Mouse (Mus musculus) thymus, postnatal 0 days (tissue): ENCODE data around the gene Get4. TPM values are rescaled to one million over a fixed set of nuclear protein-coding genes. Genes with fewer than 3 reads are reported as not detected.

Experiments
- DNase-seq: peaks from one replicate; pipeline ENCODE4 v3.0.0-alpha.2; 2015; ENCODE audit warnings: low spot score
- polyA plus RNA-seq: library from polyadenylated mRNA; unstranded; fragments of >200 nt; fragmentation: Nextera tagmentation; extraction: Ambion mirVana; gene quantifications from 2 replicates; pipeline ENCODE4 v1.2.1, GENCODE M21; 2015

Get4 gene
- 184 and 200 TPM in 2 replicates for polyA plus RNA-seq

- DNase-seq = peak; percentile 100
These were observed at the start of gene Get4 for GRCm38 (mm10) chr5:139252081-139252909. Get4 (plus strand) TSS chr5:139252324.

DNA sequence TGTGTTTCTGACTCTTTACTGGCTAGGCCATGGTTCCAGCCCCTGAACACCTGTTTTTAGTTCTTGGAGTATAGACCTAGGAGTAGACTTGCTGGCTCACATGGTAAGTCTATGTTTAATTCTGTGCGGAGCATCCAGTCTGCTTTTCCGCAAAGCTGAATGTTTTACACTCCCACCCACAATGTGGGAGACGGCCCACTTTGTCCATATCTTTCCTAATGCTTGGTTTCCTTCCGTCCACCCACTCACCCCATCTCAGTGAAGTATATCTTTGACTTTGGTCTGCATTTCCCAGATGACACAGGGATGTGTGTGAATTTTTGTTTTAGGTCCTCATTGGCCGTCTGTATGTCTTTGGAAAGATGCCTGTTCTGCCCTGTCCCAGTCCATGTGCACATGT, 48.8 kb upstream of the Get4 start:
- DNase-seq = no peak

- no peak for DNase-seq
These were observed 46.0 kb upstream of the Get4 start for GRCm38 (mm10) chr5:139206081-139206480.

GRCm38 (mm10) chr5:139206525-139206924, 45.6 kb upstream of the Get4 start:
- DNase-seq = no peak

- DNase-seq = no peak
These were observed 43.9 kb upstream of the Get4 start for GRCm38 (mm10) chr5:139208183-139208582.

GRCm38 (mm10) chr5:139208871-139209684, 43.0 kb upstream of the Get4 start:
- peak; percentile 14 for DNase-seq

- no peak for DNase-seq
These were observed 42.5 kb upstream of the Get4 start for GRCm38 (mm10) chr5:139209685-139210026.

GRCm38 (mm10) chr5:139211737-139212385, 40.3 kb upstream of the Get4 start:
- DNase-seq = no peak

GRCm38 (mm10) chr5:139214298-139214697, 37.8 kb upstream of the Get4 start:
- DNase-seq = no peak

DNA sequence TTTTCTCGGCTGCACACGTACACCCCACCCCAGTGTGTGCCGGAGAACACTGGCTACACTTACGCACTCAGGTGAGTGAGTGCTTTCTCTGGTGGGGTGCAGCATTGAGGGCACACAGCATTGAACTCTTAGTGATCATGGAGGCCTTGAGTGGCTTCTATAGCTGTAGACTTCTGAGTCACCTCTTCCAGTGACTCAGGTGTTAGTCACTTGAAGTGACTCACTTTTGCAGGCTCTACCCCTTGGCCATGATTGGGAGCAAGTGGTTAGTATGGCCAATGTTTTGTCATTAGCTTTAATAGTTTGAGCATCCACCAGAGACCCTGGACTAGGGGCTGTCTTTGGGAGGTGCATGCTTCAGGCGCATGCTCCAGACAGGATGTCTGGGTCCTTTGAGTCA, 36.9 kb upstream of the Get4 start:
- no peak for DNase-seq

DNA sequence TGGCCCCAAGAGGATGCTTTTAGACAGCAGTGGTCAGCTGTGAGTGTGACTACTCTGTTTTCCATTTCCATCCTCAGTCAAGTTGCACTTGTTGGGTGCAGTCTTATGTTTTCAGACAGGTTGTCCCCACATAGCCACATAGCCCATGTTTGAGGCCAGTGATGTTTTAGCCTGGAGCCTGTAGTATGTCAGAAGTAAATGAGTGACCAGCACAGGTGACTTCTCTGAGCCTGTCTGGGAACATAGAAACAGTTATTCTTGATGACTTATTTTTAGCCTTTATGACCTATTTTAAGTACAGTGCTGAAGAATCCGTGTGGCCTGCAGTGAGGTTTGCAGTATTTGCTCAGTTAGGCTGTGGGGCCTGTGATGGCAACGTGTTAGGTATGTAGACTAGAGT, 36.0 kb upstream of the Get4 start:
- no peak for DNase-seq

DNA sequence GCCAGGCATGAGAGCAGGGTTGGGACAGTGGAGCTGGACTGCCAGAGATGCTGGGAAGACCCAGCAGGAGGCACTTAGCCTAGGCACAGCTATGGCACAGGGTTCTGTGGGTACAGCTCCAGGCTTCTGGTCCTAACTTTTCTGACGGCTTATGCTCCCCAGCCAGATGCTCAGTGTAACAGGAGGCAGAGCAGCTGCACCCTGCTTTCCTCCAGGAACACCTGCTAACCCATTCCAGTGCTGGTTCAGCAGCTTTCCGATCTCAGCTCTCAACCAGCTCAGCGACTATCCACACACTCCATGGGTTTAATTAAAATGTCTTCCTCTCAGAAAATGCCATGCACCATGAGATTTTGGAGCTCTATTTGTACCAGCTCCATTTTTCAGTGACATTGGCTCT, 35.4 kb upstream of the Get4 start:
- no peak for DNase-seq

- no peak for DNase-seq
These were observed 32.1 kb upstream of the Get4 start for GRCm38 (mm10) chr5:139220006-139220515.

DNA sequence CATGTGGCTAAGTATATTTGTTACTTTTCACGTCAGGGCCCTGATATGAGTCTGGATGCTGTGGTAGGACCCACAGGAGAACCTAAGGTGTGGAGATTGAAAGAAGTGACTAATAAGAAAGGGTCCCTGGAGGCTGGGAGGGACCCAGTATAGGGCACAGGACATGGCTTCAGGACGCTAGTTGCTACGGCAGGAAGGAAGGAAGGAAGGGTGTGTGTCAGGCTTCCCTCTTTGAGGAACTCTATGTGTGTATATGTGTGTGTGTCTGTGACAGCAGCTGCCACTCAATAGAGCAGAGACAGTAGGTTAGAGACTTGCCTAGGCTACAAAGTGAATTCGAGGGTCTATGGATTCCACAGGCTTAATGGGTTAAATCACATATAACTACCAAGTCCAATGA, 31.5 kb upstream of the Get4 start:
- DNase-seq = no peak

- DNase-seq = no peak
These were observed 28.8 kb upstream of the Get4 start for GRCm38 (mm10) chr5:139223331-139223730.

DNA sequence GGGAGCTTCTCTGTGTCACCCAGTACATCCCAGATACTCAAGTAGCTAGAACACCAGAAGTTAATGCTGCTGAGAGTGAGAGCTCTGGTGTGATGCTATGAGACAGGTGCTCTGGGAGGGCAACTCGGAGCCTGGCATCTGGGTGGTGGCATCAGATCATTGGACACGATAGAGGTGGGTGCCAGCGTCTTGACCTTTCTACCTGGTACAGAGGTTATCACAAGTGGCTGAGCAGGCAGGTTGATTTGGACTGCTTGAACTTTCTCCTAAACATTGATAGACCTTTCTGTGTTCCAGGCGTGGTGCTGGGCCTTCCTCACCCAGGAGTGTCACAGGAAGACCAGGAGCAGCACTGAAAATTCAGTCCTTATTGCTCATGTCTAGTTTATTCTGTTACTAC, 24.9 kb upstream of the Get4 start:
- no peak for DNase-seq

DNA sequence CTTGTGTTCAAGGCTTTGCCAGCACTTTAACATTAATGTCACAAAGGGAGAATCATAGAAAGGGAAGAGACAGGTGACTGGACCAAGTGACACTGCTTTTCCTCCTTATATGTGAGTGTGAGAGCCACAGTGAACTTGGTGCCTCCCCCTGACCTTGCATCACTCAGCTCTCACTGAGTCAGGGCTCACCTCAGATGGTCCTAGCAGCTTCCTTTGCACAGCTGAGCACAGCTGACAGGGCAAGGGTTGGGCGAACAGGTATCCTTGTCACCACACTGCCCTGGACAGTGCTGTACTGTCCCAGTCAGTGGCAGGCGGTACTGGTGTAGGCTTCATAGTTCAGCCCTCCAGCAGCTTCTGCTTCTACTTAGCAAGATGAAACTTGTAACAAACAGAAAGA, 24.5 kb upstream of the Get4 start:
- no peak for DNase-seq

- no peak for DNase-seq
These were observed 23.8 kb upstream of the Get4 start for GRCm38 (mm10) chr5:139228318-139228717.

GRCm38 (mm10) chr5:139229716-139230115, 22.4 kb upstream of the Get4 start:
- DNase-seq = no peak

DNA sequence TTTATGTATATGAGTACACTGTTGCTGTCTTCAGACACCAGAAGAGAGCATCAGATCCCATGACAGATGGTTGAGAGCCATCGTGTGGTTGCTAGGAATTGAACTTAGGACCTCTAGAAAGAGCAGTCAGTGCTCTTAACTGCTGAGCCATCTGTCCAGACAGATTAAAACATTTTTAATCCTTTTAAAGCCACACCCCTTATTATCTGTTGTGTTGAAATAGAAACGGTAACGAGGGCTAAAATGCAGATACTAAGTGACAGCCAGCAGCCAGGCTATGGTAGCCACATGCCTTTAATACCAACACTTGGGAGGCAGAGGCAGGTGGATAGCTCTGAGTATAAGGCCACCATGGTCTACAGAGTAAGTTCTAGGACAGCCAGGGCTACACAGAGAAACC, 20.0 kb upstream of the Get4 start:
- DNase-seq = no peak

DNA sequence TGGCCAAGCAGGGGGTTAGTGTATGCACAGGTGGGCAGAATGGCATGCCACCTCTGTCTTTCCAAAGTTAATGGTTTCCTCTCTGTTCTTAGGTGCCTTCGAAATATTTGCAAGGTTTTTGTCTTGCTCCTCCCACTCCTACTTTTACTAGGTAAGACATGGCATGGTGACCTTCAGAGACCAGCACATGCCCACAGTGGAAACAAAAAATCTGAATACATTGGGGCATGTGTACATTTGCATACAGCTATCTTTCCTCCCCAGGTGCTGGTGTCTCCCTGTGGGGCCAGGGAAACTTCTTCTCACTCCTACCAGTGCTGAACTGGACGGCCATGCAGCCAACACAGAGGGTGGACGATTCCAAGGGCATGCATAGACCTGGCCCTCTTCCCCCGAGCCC, 17.7 kb upstream of the Get4 start:
- DNase-seq = no peak

GRCm38 (mm10) chr5:139237436-139237835, 14.7 kb upstream of the Get4 start:
- no peak for DNase-seq
